Mouse (Mus musculus) forebrain, embryonic 12.5 days (tissue): ENCODE results near the gene Bicral. TPM values are rescaled to one million over a fixed set of nuclear protein-coding genes. Genes with fewer than 3 reads are reported as not detected.

Source experiments
- ATAC-seq: fragments of 200-750 bp; cut with Nextera tagmentation; 2 replicates; pipeline ENCODE4 v1.8.0; 2017; ENCODE audit warnings: moderate TSS enrichment; ENCODE audit not compliant: low FRiP score
- H3K27ac ChIP-seq: fragments of 300-500 bp; sonication (generic); 2 replicates; pipeline ENCODE4 v1.5.1; 2016; ENCODE audit warnings: mild to moderate bottlenecking
- H3K27me3 ChIP-seq: fragments of 300-500 bp; sonication (generic); 2 replicates; pipeline ENCODE4 v1.6.1; 2016; ENCODE audit warnings: mild to moderate bottlenecking
- H3K36me3 ChIP-seq: fragments of 300-500 bp; sonication (generic); replicated peaks from 2 replicates; pipeline ENCODE4 v1.6.1; 2016; ENCODE audit warnings: mild to moderate bottlenecking
- H3K4me1 ChIP-seq: fragments of 300-500 bp; sonication (generic); 2 replicates; pipeline ENCODE4 v1.6.1; 2016
- H3K4me2 ChIP-seq: fragments of 300-500 bp; sonication (generic); 2 replicates; pipeline ENCODE4 v1.6.1; 2016; ENCODE audit warnings: mild to moderate bottlenecking, moderate library complexity
- H3K4me3 ChIP-seq: fragments of 300-500 bp; sonication (generic); replicated peaks from 2 replicates; pipeline ENCODE4 v1.5.1; 2016; ENCODE audit warnings: mild to moderate bottlenecking
- H3K9ac ChIP-seq: fragments of 300-500 bp; sonication (generic); 2 replicates; pipeline ENCODE4 v1.6.1; 2016; ENCODE audit warnings: mild to moderate bottlenecking
- H3K9me3 ChIP-seq: fragments of 300-500 bp; sonication (generic); 2 replicates; pipeline ENCODE4 v1.6.1; 2016
- WGBS: fragments of 180-500 bp; shearing (Covaris S2); methylation state at CpG from one replicate; pipeline ENCODE4 v1.1.7; 2016; 5-methylcytosine and 5-hydroxymethylcytosine counted together
- polyA plus RNA-seq: library from polyadenylated mRNA; unstranded; fragments of >200 nt; fragmentation: Nextera tagmentation; extraction: Ambion mirVana; gene quantifications from 2 replicates; pipeline ENCODE4 v1.2.1, GENCODE M21; 2016

Bicral gene
- polyA plus RNA-seq, 1 experiment from 2014 or later, result 7.1 TPM

DNA sequence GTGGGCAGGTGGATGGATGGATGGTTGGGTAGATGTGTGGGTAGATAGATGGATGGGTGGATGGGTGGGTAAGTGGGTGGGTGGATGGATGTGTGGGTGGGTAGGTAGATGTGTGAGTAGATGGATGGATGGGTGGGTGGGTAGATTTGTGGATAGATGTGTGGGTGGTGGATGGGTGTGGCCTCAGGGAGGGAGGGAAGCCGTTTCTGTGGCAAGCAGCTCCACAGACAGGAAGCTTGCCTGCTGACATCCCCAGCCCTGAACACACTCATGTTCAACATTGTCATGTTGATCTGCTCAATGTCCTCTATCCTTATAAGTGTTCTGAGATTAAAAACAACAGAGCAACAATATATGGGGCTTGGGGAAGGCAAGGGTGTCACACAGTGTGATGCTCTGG, 12.6 kb upstream of the Bicral start:
- H3K4me2 ChIP-seq, result no peak overlapping the region
- no peak overlapping the region for H3K27ac ChIP-seq
- H3K27me3 ChIP-seq, result no peaks in the 10 kb centered on the region
- peaks cover 6% of the 10 kb centered on the region; the same call in 1 of the 2 replicates for H3K4me1 ChIP-seq
- ATAC-seq, result no peak
- no peak overlapping the region for H3K4me3 ChIP-seq
- H3K36me3 ChIP-seq, result no peaks in the 10 kb centered on the region
- WGBS, result 67% methylated on average over 1 of the region's 1 CpGs
- H3K9me3 ChIP-seq, result no peaks in the 10 kb centered on the region
- no peak overlapping the region for H3K9ac ChIP-seq

DNA sequence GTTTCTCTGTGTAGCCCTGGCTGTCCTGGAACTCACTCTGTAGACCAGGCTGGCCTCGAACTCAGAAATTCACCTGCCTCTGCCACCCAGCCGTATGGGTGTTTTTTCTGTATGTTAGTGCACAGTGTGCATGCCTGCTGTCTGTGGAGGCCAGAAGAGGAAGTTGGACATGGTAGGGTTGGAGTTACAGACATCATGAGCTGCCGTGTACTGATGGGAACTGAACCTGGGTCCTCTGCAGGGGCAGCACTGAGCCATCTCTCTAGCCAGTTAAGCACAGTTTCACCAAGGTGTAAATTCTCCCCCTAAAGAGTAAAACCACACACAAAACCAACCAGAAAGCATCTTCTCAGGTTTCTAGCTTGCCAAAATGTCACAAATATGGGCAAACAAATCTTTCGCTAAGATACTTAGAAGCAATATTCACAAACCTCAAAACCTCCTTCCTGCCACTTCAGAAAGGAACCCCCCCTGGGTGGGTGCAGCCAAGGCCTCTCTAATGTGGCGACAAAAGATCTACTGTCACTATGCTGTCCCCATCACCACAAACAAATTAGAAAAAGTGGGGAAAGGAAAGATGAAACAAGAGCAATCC, 12.0 kb upstream of the Bicral start:
- no peak overlapping the region for H3K4me2 ChIP-seq
- no peak overlapping the region for H3K4me3 ChIP-seq
- no peaks in the 10 kb centered on the region for H3K27me3 ChIP-seq
- H3K4me1 ChIP-seq, result peaks cover 6% of the 10 kb centered on the region; the same call in 1 of the 2 replicates
- no peak for ATAC-seq
- no peaks in the 10 kb centered on the region for H3K9me3 ChIP-seq
- 92% methylated on average over 5 of the region's 5 CpGs for WGBS
- H3K27ac ChIP-seq, result no peak overlapping the region
- no peaks in the 10 kb centered on the region for H3K36me3 ChIP-seq
- no peak overlapping the region for H3K9ac ChIP-seq

DNA sequence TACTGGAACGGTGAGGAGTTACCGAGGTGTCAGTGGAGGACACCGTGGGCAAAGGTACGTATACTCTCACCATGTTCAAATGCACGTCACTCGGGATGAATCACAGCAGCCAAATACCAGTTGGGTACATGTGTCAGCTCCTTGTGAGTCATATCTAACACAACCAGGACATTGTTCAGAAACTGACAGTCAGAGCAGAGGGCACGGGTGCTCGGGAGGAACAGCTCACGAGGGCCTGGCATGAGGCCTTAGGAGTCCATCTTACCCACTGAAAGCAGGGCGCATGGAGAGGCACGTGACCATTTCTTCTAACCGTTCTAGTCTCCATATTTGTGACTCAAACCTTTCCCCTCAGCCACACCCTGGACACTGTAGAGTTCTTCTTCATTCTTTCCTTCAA, 8.6 kb upstream of the Bicral start:
- no peaks in the 10 kb centered on the region for H3K9me3 ChIP-seq
- no peaks in the 10 kb centered on the region for H3K4me1 ChIP-seq
- no peaks in the 10 kb centered on the region for H3K36me3 ChIP-seq
- H3K27me3 ChIP-seq, result no peaks in the 10 kb centered on the region
- H3K4me2 ChIP-seq, result no peak overlapping the region
- no peak for ATAC-seq
- no peak overlapping the region for H3K27ac ChIP-seq
- 94% methylated on average over 12 of the region's 12 CpGs for WGBS
- no peak overlapping the region for H3K4me3 ChIP-seq
- no peak overlapping the region for H3K9ac ChIP-seq

DNA sequence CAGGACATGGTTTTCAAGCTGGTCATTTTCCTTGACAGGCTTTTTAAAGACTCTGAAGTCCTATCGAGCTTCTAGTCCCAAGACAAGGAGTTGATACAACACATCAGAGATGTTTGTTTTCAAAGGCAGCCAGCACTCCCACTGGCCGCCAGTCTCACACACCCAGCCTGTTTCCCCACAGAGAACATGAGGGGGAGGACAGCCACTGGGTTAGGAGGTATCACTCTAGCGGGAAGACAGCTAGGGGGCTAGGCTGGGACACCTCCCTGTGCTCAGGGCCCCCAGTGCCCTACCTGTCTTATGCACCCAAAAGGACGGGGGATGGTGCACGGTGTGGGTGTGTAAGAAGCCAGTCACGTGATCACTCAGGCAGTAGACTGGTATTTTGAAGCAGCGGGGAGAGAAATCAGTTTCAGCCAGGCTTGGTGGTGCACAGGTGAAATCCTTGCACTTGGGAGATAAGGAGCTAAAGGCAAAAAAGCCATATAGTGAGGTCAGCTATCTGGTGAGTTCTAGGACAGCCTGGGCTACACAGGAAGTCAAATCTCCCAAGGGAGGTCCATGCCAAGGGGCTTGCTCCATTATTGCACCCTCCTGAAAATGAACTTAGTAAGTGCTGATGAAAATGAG, 6.4 kb upstream of the Bicral start:
- Histone ChIP-seq H3K36me3 (no peaks in the 10 kb centered on the region), H3K4me1 (peaks cover 10% of the 10 kb centered on the region; the same call in 1 of the 2 replicates), H3K27ac (no peak overlapping the region), H3K27me3 (no peaks in the 10 kb centered on the region), H3K9me3 (no peaks in the 10 kb centered on the region), H3K4me2 (no peak overlapping the region), H3K9ac (no peak overlapping the region), H3K4me3 (no peak overlapping the region)
- no peak for ATAC-seq
- WGBS, result 74% methylated on average over 7 of the region's 7 CpGs

DNA sequence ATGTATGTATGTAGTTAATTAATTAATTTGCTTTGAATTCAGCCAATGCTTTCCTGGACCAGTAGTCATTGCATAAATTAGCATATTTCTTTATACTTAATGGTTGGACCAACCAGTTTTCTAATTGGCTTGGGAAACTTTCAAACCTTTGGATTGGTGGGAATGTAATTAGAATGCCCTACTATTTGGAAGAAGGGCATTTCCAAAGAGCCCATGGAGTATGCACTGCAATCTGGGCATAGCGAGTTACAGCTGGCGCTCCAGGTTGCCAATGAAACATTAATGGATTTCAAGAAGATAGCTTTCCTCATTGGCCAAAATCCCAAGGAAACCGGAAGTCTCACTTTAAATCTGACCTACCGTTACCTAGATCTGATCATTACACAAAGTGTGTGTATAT, 1.8 kb upstream of the Bicral start:
- WGBS, result 62% methylated on average over 4 of the region's 4 CpGs
- Histone ChIP-seq H3K27me3 (no peaks in the 10 kb centered on the region), H3K4me2 (no peak overlapping the region), H3K9me3 (no peaks in the 10 kb centered on the region), H3K4me1 (peaks cover 26% of the 10 kb centered on the region), H3K9ac (no peak overlapping the region), H3K4me3 (no peak overlapping the region), H3K36me3 (no peaks in the 10 kb centered on the region), H3K27ac (peak overlapping the region; percentile 63; the same call in 1 of the 2 replicates)
- ATAC-seq, result no peak

DNA sequence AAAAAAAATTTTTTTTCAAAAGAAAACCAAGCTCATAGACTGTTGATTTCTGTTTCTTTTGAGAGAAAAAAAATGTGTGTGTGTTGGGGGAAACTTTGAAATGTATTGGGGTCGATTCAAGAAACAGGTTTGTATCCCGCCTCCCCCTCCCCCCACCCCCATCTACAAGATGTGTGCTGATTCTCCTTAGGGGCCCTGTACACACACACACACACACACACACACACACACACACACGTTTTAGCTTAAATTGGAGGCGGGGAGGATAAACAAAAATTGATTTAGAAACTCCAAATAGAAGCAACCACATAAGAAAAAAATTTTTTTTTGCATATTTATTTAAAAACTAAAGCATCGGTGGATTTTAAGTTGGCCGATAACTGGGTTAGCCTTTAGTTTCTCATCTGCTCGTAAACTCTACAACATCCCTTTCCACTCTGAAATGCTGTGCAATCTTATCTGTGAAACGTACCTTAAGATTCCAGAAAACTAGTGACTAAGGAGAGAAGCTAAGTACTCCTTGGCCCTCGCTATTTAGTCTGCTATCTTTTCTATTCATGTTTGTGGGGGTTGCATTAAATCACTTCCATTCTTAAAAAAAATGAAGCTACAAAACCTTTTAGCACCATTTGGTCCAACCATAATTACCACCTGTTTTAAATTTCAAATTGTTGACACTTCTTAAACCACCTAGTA, 615 bp upstream of the Bicral start:
- Histone ChIP-seq H3K27me3 (no peaks in the 10 kb centered on the region), H3K9ac (peak overlapping the region; percentile 100), H3K4me2 (peak overlapping the region; percentile 71), H3K36me3 (no peaks in the 10 kb centered on the region; the same call in 1 of the 2 replicates), H3K9me3 (no peaks in the 10 kb centered on the region), H3K27ac (peak overlapping the region; percentile 100), H3K4me3 (peak overlapping the region; percentile 99), H3K4me1 (peaks cover 35% of the 10 kb centered on the region)
- ATAC-seq, result no peak
- WGBS, result 27% methylated on average over 9 of the region's 9 CpGs

- 0% methylated on average over 29 of the region's 52 CpGs for WGBS
- no peaks in the 10 kb centered on the region for H3K27me3 ChIP-seq
- H3K36me3 ChIP-seq, result no peaks in the 10 kb centered on the region; the same call in 1 of the 2 replicates
- H3K27ac ChIP-seq, result peak overlapping the region; percentile 100
- H3K4me2 ChIP-seq, result peak overlapping the region; percentile 71
- no peaks in the 10 kb centered on the region for H3K9me3 ChIP-seq
- H3K9ac ChIP-seq, result peak overlapping the region; percentile 100
- peak overlapping the region; percentile 99 for H3K4me3 ChIP-seq
- peak; percentile 83 for ATAC-seq
- H3K4me1 ChIP-seq, result peaks cover 45% of the 10 kb centered on the region
Measured at GRCm38 (mm10) chr17:46857361-46857902, 850 bp downstream of the Bicral start.

GRCm38 (mm10) chr17:46856471-46857360, 1.6 kb downstream of the Bicral start:
- Histone ChIP-seq H3K9me3 (no peaks in the 10 kb centered on the region), H3K27me3 (no peaks in the 10 kb centered on the region), H3K9ac (peak overlapping the region; percentile 100), H3K36me3 (no peaks in the 10 kb centered on the region; the same call in 1 of the 2 replicates), H3K27ac (peak overlapping the region; percentile 100), H3K4me2 (peak overlapping the region; percentile 71), H3K4me3 (peak overlapping the region; percentile 99), H3K4me1 (peaks cover 46% of the 10 kb centered on the region)
- 0% methylated on average over 87 of the region's 87 CpGs for WGBS
- ATAC-seq, result 0 out of 2 replicates have a peak, but pooled peaks have one; percentile 18

GRCm38 (mm10) chr17:46856107-46856388, 2.2 kb downstream of the Bicral start:
- peak overlapping the region; percentile 100 for H3K27ac ChIP-seq
- H3K36me3 ChIP-seq, result no peaks in the 10 kb centered on the region; the same call in 1 of the 2 replicates
- peaks cover 46% of the 10 kb centered on the region for H3K4me1 ChIP-seq
- WGBS, result 22% methylated on average over 4 of the region's 4 CpGs
- no peaks in the 10 kb centered on the region for H3K27me3 ChIP-seq
- peak overlapping the region; percentile 100 for H3K9ac ChIP-seq
- peak overlapping the region; percentile 71 for H3K4me2 ChIP-seq
- H3K4me3 ChIP-seq, result peak overlapping the region; percentile 99
- no peak for ATAC-seq
- H3K9me3 ChIP-seq, result no peaks in the 10 kb centered on the region

DNA sequence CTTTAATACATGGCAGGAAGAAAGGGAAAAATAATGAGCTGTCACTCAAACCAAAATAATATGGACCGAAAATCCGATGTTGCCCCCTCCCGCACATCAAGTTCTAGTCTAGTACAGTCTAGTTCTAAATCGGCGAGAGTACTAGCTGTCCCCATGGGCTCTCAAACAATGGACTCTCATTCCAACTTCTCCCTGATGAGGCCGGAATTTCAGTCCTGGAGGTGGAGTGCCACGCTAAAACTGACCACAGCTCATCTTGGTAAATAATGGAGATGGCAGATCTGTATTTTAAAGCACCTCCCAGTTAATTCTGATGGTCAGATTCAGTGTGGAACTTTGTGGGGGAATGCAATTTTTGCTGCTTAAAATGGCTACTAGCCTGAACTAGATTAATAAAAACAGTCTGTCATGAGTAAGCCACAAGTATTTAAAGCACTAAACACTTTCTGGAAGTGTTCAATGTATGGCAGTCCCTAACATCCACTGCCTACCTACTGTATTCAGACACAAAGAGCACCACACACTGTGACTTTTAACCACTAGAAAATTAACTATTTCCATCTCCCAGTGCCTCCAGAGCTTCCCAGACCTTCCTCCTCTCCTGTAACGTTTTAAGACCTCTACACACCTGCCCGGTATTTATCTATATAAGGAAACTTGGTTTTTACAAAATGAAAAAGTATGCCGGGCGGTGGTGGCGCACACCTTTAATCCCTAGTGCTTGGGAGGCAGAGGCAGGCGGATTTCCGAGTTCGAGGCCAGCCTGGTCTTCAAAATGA, 2.8 kb downstream of the Bicral start:
- Histone ChIP-seq H3K4me3 (peak overlapping the region; percentile 99), H3K9me3 (no peaks in the 10 kb centered on the region)
- WGBS, result 77% methylated on average over 15 of the region's 15 CpGs

DNA sequence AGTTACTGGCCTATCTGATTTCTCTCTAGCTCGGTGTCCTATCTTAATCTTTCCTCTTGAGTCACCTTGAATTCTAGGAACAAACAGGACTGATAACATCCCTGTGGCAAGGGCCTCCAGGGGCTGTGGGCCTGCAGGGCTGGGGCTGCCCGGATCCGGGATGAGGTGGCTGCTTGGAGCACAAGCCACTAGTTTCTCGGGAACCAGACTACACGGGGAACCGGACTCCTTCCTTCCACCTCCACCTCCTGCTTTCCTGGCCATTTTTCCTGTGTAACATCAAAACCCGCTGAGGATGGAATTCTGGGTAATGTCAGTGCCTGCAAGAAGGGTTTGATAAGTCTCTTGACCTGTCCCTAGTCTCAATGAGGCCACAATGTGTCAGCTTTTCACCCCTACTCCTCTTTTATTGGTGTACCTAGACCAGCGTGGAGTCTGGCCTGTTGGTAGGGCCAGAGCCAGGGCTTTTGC, 3.6 kb downstream of the Bicral start:
- ATAC-seq, result no peak
- Histone ChIP-seq H3K27ac (peak overlapping the region; percentile 71), H3K9ac (no peak overlapping the region), H3K4me2 (peak overlapping the region; percentile 10; the same call in 1 of the 2 replicates), H3K9me3 (no peaks in the 10 kb centered on the region), H3K27me3 (no peaks in the 10 kb centered on the region), H3K36me3 (no peaks in the 10 kb centered on the region; the same call in 1 of the 2 replicates), H3K4me3 (no peak overlapping the region), H3K4me1 (peaks cover 36% of the 10 kb centered on the region)
- WGBS, result 86% methylated on average over 8 of the region's 8 CpGs

More for the DNA sequence above, 2.8 kb downstream of the Bicral start:
- no peak for ATAC-seq
- Histone ChIP-seq H3K27me3 (no peaks in the 10 kb centered on the region), H3K9ac (peak overlapping the region; percentile 100), H3K36me3 (no peaks in the 10 kb centered on the region; the same call in 1 of the 2 replicates), H3K4me1 (peaks cover 41% of the 10 kb centered on the region), H3K4me2 (peak overlapping the region; percentile 71), H3K27ac (peak overlapping the region; percentile 100)
